Mouse (Mus musculus): ENCODE data around the gene Ier5l.

Gene Ier5l

DNA sequence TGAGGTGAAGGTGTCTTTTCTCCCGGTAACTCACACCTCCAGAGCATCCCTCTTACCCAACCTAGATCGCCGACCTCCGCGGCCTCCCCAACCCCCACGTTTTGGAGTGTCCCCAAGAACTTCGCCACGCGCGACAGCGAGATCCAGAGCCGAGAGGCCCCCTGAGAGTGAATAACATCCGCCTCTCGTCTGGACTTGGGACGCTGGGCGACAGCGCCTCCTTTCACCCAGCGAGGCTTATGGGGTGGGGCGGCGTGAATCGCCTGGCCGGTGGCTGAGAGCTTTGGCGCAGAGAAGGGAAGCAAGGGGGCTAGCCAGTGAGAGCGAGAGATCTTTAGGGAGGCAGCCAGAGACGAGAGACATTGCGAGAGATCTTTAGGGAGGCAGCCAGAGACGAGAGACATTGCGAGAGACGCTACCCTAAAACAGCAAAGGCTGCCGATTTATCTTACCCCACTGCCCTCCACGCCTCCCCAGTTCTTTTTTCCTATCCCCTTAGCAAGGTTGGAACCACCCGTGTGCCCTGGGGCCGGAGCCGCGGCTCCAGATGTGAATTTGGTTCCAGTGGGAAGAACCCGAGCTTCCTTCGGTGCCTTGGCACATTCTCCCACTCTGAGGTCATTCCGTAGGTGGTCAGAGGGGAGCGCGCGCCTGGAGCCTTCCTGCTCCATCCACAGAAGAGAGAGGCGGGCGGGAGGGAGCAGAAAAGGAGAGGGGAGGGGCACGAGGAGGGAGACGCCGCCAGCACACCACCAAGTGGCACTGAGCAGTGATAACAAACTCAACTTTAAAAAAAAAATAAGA lies 3.7 kb downstream of the Ier5l start:
- DNase-seq (ENCODE audit: low read depth): peak; percentile 48

DNA sequence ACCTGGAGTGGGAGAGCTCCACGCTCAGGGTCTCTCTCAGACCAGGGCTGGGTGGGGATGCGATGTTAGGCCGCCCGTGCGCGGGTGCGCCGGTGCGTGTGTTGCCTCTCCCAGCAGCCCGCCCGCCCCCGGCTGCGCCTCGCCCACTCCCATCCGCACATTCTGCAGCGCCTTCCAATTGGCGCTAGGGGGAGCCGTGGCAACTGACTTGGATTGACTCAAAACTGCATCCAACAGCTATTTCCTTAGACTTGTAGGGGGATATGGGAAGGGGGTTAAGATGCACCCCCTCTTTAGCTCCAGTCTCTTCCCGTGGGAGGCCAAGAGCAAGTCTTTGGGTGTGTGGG lies 4.2 kb downstream of the Ier5l start:
- DNase-seq (ENCODE audit: low read depth): peak; percentile 90

DNA sequence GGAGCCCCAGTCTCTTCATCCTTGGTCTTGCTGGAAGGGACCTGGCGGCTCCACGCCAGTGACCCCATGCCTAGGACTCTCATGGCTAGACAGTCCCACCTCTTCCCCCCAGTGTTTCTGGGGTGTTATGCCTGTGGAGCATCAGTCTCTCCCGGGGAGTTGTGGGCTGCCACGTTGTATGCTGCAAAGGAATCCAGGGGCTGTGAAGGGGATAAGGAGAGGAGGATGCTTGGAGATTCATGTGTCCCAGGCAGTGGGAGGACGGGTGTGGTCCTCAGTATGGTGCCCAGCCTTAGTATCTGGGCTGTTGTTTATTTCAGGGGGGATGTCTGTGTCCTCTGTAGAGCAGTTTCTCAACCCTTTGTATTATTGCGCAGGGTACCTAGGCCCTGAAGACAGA lies 5.0 kb downstream of the Ier5l start:
- peak; percentile 18 for DNase-seq (ENCODE audit: low read depth)

DNA sequence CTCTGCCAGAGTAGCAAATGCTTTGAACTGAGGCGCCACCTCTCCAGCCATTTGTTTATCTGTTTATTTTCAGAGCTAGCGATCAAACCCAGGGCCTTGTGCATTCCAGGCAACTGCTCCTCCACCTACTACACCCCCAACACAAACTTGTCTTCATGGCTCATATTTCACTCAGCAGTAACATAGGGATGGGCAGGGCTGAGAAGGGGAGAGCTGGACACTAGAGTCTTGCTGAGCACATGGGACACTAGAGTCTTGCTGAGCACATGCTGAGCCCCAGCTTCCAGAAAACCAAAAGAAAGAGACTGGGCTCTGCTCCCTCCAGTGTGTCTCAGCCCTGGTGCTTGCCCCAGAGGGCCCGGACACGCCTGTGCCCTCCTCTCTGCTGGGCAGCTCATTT lies 7.2 kb downstream of the Ier5l start:
- DNase-seq (ENCODE audit: low read depth): no peak

DNA sequence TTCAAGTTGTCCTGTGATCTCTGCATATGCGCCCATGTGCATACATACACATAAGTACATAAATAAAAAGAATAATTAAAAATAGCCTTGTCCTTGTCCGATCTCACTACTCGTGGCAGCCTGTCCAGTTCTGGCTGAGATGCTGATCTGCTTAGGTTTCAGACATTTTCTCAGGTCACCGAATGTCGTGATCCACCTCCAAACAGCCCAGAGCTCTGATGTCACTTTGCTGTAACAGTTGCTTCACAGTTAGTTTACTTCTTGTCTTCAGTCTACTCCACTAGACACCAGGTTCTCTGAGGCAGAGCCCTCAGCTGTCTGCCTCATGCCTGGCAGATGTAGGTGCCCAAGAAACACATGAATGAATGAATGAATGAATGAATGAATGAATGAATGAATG lies 9.6 kb downstream of the Ier5l start:
- no peak for DNase-seq (ENCODE audit: low read depth)

DNA sequence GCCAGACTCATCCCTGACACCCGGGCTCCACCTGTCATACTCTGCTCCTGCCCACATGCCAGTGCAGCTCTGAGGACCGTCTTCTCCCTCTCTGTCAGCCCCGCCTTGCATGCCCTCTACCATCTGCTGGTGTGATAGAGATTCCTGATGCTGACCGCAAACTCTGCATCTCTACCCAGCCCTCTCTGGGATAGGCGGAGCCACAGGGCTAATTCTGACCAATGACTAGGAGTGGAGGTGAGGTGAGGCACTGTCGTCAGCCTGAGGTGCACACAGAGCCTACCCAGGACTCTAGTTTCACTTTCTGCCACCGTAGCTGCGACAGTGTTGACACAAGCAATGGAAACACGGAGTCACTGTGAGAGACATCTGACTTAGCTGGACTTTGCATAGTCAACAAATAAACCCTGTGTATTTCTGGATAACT lies 10.1 kb downstream of the Ier5l start:
- DNase-seq (ENCODE audit: low read depth): peak; percentile 97

DNA sequence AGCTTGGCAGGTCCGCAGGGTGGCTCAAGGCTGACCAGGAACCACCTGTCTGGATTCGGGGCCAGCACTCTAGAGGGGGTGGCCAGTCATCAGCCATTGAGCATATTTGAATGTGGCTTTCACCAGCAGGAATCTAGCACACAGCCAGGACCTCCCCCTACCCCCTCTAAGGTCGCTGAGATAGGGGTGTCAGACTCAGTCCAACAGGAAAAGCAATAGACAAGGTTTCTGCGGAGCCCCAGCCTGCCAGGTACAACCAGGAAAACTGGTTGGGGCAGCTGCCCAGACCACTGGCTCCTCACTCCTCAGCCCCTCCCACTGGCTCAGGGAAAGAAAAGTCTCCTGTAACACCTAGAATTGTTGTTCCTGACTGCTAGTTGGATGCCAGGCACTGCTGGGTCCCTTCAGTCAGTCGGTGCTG lies 10.7 kb downstream of the Ier5l start:
- no peak for DNase-seq (ENCODE audit: low read depth)

DNA sequence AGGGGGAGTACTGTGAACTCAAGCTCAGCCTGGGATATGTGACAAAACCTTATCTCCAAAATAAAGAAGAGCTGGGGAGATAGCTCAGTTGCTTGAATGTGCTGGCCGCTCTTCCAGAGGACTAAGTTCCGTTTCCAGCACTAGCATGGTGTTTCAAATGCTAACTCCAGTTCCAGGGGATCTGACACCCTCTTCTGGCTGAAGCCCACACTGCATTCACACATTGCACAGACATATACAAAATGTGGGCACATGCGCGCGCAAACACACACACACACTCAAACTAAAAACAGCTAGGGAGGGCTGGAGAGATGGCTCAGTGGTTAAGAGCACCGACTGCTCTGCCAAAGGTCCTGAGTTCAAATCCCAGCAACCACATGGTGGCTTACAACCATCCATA lies 14.8 kb downstream of the Ier5l start:
- no peak for DNase-seq (ENCODE audit: low read depth)

DNA sequence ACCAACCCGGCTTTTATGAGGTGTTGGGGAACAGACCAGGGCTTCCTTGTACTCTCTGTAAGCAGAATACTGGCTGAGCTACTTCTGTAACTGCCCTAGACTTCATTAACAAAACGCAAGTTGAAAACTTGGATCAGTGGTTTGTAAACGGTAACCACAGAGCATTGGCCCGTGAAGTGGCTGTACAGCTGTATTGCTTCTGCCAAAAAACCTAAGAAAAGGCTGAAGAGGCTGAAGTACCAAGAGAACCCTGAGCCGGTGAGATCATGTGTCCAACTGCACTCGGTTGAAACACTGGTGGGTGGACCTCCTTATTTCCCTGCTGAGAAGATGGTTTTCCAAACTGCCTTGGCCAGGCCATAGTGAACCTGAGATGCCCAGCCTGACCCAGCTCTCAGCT lies 15.7 kb downstream of the Ier5l start:
- no peak for DNase-seq (ENCODE audit: low read depth)

DNA sequence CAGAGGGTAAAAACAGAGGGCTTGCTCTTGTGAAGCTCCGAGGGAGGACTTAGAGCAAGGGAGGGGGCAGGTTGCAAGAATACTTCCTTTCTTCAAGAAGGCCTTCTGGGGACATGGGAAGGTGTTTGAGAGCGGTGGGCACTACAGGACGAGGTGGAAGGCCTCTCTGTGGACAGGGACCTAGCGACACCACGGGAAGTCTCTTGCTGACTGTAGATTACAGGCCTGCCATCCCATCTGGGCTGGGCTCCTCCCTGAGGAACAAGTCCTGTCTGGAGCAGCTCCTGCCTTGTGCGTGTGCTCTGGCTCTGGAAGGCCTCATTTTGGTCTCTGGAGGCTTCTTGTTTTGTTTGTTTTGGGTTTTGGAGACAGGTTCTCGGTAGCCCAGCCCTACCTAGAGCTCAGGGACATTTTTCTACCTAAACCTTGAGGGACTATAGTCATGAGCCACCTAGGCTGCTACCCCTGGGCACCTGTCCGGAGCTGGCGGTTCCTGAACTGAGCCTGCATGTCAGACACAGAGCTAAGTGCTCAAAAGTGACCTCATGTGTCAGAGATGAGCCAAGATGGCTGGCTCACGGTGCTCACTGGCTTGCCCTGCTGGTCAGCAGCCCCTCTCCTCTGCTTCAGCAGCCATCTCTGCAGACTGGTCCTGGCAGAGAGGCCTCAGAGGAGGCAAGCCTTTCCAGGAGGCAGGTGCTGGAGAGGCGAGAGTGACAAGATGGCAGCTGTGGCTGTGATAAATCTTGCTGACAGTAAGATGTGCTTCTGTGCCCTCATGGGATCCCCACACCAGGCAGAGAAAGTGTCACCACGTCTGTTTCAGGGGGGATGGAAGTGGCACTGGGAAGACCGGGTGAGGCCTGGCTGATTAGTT lies 17.7 kb downstream of the Ier5l start:
- DNase-seq (ENCODE audit: low read depth): no peak

DNA sequence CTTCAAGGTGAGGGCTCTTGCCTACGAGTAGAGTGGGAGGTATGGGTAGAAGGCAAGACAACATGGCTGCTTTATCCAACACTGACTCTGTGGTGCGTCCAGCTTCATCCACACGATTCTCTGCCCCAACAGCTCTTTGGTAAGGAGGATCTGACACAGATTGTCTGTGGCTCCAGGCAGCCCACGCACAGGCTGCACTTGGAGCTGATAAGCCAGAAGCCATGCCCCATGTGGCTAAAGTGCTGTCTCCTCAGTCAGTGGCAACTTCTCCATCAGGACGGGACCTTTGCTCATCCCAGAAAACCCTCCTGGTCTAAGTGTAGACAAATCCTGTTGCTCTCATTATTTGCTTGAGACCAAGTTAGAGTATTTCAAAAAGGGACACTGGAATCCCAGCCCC lies 19.4 kb downstream of the Ier5l start:
- DNase-seq (ENCODE audit: low read depth): no peak

DNA sequence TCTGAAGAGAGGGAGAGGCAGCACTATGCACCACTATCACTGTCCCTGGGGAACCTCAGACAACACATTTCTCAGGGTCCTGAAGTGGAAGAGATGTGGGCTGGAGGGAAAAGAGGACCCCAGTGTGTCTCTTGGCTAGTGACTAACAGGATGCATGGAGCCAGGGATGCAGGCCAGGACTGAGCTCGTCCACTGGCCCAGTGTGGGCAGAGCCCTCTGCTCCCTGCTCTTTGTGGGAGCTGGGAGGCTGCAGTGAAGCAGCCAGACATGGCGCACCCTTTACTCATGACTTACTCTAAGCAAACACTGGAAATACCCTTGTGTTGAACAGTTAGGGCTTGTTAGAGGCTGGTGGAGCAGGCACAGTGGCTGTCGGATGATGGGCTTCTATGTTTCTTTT lies 20.4 kb downstream of the Ier5l start:
- DNase-seq (ENCODE audit: low read depth): no peak

DNA sequence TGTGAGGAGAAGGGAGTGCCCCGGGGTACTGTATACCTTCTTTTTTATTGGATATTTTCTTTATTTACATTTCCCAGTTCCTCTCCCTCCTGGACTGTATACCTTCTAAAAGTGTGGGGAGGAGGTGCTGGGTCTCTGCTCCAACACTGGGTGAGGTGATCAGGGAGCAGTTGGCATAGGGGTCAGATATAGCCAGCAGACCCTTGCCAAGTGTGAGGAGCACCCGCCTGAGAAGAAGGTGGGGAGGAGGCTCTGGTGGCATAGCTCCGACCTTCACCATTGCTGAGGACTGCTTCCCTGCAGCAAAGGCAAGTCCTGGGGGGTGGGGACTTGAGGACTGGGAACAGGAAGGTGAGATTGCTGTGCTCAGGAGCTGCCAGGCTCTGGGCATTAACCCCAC lies 22.5 kb downstream of the Ier5l start:
- no peak for DNase-seq (ENCODE audit: low read depth)

DNA sequence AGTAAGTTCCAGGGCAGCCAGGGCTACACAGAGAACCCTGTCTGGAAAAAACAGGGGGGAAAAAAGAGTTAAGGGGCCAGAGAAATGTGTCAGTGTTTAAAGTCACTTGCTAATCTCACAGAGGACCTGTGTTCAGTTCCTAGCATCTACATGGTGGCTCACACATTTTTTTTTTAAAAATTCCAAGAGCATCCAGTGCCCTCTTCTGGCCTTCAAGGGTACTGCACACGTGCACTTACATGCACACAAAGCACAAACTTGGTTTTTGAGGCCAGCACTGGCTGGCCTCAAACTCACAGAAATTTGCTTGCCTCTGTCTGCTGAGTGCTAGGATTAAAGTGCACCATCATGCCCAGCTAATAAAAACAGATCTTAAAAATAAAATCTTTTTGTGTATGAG lies 23.5 kb downstream of the Ier5l start:
- peak; percentile 52 for DNase-seq (ENCODE audit: low read depth)

DNA sequence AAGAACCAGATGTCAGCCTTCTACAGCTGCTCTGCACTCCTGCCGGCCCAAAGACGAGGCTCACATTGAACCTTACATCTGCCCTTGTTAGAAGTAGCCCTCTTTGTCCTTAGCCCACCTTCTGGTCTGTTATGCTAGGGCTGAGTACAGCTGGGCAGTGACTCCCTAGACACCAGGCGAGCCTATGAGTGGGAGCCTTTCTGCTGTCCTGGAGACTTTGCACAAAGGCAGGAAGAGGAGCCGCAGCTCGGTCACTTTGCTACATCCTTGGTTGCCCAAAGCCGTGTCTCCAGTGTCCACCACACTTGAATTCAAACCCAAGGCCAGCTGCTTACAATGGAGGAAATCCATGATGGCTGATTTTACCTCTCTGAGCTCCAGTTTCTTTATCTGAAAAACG lies 25.6 kb downstream of the Ier5l start:
- DNase-seq (ENCODE audit: low read depth): no peak

DNA sequence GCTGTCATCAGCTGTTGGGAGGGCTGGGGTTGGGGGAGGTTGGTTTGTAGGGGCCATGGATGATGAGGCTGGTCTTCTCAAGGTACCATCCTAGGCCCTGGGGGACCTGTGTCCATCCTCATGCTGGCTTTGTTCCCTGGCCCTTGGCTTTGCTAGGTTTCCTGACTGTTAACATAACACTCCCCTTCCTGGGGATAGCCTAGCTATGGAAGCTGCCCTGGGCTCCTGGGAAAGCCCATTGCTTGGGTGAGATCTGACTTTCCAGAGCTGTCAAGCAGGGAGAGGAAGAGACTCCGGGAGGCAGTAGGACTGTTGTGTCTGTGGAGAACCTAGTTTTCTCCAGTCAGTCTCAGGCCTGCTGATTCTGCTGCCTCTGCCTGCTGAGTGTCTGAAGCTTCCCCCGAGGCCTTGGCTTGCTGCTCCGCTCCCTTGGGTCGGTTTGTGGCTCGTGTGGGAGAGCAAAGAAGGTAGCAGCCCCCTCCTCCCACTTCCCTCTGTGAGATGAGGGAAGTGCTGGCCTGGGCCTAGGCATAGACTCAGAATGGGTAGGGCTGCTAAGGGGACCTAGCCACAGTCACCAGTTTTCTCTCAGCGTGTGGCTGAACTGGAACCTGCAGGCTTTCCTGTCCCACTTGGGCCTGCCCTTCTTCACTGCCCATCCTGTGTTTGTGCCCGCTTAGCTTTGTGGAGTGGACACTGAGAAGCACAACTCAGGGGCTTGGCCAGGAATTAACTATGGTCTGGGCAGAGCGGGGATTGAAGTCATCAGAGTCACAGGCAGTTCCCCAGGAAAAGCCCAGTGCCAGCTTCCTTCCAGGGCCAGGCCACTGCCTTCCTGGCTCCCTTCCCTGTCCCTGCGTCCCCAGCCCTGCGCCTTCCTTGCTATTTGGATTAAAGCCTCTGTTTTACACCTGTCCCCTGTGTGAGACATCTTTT lies 26.9 kb downstream of the Ier5l start:
- DNase-seq (ENCODE audit: low read depth): no peak

DNA sequence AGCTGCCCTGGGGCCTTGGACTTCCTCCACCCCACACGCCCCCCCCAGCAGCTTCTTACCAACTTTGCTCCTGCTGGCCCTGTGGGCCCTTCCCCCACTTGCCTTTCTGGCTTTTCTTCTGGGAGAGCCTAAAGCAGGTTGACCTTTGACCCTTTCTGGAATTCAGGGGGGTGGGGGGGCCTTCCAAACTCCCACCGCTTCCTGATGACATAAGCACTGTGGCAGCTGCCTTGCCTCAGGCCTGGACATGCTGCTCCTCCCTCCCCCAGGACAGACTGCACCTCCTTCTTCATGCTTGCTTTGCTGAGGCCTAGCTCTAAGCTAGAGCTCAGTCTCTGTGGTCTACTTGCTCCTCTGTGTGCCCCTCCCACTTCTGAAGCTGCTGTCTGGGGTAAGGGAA lies 28.7 kb downstream of the Ier5l start:
- DNase-seq (ENCODE audit: low read depth): no peak

DNA sequence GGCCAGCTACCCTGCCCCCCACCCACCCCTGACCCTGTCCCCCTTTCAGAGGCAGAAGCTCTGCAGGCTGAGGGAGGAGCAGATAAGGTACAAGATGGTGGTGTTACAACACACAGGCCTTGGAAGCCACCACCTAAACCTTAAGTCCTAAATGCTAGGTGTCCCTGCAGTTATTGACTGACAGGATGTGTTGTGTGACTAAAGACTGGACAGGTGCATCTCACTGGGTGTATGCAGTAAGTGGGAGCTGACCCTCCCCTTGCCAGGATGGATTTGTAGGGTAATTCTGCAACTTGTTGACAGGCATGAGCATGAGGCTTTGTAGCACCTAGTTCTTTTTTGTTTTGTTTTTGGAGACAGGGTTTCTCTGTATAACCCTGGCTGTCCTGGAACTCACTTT lies 29.6 kb downstream of the Ier5l start:
- no peak for DNase-seq (ENCODE audit: low read depth)

DNA sequence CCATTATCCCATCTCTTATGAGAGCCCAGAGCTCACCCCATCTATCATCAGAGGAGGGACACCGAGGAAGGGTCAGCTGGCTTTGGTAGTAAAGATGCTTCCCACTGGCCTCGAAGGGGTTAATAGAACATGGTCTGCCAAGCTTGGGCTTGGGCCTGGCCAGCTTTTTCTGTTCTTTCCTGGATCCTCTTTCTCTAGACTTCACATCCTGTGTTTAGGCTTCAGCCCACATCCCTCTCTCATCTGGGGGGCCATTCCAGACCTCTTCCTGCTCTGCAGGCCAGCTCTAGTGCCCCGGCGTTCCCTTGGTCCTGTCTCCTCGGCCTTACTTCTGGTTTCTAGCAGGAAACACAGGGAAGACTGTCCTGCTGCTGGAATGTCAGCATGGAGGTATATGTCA lies 30.0 kb downstream of the Ier5l start:
- no peak for DNase-seq (ENCODE audit: low read depth)

DNA sequence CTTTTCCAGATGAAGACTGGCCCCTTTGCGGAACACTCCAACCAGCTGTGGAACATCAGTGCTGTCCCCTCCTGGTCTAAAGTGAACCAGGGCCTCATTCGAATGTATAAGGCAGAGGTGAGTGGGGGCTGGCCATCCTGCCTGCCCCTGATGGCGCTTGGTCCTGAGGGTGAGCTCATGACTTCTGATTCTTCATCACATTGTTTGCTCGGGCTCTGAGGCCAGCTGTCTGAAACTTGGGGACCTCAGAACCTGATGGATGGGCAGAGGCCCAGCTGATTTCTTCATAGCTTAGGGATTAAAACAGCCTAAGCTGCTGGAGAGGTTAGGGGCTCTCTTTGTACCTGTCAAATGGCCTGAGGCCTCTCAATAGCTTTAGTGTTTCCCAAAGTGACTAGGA lies 30.7 kb downstream of the Ier5l start:
- DNase-seq (ENCODE audit: low read depth): no peak

DNA sequence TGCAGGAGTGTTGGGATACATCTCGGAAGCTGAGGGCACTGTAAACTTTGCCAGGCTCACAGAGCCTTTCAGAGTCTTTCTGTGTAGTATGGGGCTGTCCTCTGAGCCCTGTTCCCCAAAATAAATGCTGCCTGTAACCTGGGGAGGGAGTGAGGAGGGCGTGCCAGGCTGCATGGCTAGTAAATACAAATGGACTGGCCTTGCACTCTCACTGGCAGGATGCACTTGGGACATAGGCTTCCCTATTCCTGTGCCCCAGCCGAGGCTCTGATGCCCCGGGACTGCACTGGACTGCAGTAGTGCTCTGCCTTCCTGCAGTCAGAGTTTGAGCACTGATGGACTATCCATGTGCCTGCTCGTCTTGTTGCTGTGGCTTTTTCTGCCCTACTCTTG lies 31.5 kb downstream of the Ier5l start:
- no peak for DNase-seq (ENCODE audit: low read depth)
